Mouse (Mus musculus) lung, adult 2 months (tissue): ENCODE measurements at regions not wholly inside any gene's neighbourhood (a gene's known extent, or its start where the extent isn't known, plus 50 kb on each side); places are given as distances from the start of the nearest gene placed in this dataset.

ENCODE experiments used
- CTCF ChIP-seq: fragments of 200-500 bp; IDR thresholded peaks from 2 replicates; pipeline ENCODE4 v1.5.1; 2011; ENCODE audit warnings: mild to moderate bottlenecking, low read length, control low read depth; ENCODE audit not compliant: insufficient read depth
- POLR2A ChIP-seq: fragments of 200-500 bp; IDR thresholded peaks from 2 replicates; pipeline ENCODE4 v1.6.1; 2011; ENCODE audit warnings: low read depth, mild to moderate bottlenecking, control low read depth, low read length, borderline replicate concordance; ENCODE audit errors: extremely low read depth

DNA sequence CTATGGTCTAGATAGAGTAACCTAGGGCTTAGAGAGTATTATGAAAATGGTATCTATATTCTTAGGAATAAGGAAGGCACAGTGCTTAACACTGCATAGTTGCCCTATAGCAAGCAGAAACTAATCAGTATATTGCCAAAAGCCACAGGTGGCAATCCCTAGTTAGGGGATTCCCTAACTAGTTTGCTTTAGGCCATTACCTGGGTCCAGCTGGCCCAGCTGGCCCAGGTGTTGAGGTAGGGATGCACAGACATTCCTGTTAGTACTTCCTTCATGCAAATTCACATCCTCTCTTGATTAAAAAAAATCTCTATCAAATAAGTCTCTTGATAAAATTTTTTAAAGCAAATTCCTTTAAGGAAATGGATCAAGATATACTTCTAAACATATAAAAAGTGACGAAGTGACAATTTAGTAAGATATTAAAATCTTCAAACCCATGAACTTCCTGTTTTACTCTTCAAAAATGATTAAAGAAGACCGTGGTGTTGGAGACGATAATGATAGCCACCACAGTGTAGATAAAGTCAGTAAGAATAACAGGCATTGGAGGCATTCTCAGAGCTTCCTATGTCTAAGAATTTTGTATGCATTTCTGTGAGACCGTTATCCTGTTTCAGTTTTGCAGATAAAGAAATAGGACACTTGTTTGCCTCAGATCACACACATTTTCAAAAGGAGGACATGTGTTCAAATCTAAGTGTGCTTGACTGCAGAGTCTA, 1036.7 kb downstream of the Gsdmc2 start:
- TF ChIP-seq POLR2A = no peak
- TF ChIP-seq CTCF = no peak
